ENCODE assay signal across 23 mouse cellular contexts in the genomic region with DNA sequence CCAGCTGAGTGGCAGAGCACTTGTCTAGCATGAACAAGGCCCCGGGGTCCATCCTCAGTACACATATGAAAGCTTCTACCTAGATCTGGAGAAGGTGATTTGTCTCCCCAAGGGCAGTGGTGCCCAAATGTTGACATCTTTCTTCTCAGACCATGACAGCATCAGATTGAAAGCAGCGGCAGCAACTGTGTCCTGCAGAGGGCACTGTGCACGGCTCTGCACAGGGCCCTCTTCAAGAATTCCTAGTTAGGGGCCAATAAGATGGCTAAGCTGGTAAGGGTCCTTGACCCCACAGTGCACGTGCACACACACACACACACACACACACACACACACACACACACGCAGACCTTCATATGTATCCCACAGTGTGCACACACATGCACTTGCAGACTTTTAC. TPM values are rescaled to one million over a fixed set of nuclear protein-coding genes. Genes with fewer than 3 reads are reported as not detected.
A peak's percentile ranks its signal among the peaks of the same experiment; 100 is the strongest.
DNase-seq lines count a peak whose midpoint lies in the region; ATAC-seq and TF ChIP-seq lines count a peak whose summit lies in the region.
"Had no signal": no experiment of that assay in that cellular context is flagged by ENCODE, and none has a peak within 500 bp of the region (broad histone marks: within the 10 kb centered on the region; RNA-seq: fewer than 3 reads in every experiment).

No protein-coding gene starts in this region.

- TF ChIP-seq EP300 in CH12.LX (IDR thresholded peaks at IDR 0.05; ENCODE audit: low read length), result no peak

- no peak overlapping the region for H3K27ac ChIP-seq in hindbrain, postnatal 0 days
- H3K27ac ChIP-seq in hindbrain, embryonic 11.5 days (ENCODE audit: low read depth, low read length), result no peak overlapping the region
- no peak overlapping the region for H3K27ac ChIP-seq in lung, embryonic 14.5 days (ENCODE audit: low read depth)
- H3K27ac ChIP-seq in CH12.LX (ENCODE audit: insufficient read depth, low read depth), result no peak overlapping the region
- H3K27ac ChIP-seq: forebrain, embryonic 13.5 days; hindbrain, embryonic 12.5 days; limb, embryonic 12.5 days; liver, embryonic 14.5 days; midbrain, embryonic 15.5 days; neural tube, embryonic 13.5 days had no signal

- no peak for TF ChIP-seq POLR2A in CH12.LX (IDR thresholded peaks at IDR 0.05; ENCODE audit: low read depth, low read length)

- H3K9ac ChIP-seq in hindbrain, postnatal 0 days (replicated peaks; ENCODE audit: low read length), result no peak overlapping the region
- H3K9ac ChIP-seq in hindbrain, embryonic 11.5 days (ENCODE audit: low read depth, low read length), result no peak overlapping the region
- H3K9ac ChIP-seq in lung, embryonic 14.5 days, result no peak overlapping the region
- H3K9ac ChIP-seq in CH12.LX (ENCODE audit: insufficient read depth, low read depth), result no peak overlapping the region
- H3K9ac ChIP-seq: forebrain, embryonic 13.5 days; heart, embryonic 12.5 days; hindbrain, embryonic 12.5 days; limb, embryonic 12.5 days; liver, embryonic 14.5 days; midbrain, embryonic 15.5 days; neural tube, embryonic 13.5 days had no signal

- H3K4me2 ChIP-seq in hindbrain, postnatal 0 days (ENCODE audit: low read depth, low read length), result no peak overlapping the region
- H3K4me2 ChIP-seq in hindbrain, embryonic 11.5 days (replicated peaks; ENCODE audit: low read depth, low read length), result no peak overlapping the region
- H3K4me2 ChIP-seq in lung, embryonic 14.5 days, result no peak overlapping the region
- no peak overlapping the region for H3K4me2 ChIP-seq in CH12.LX (ENCODE audit: insufficient read depth, low read depth, poor library complexity, severe bottlenecking)
- H3K4me2 ChIP-seq: forebrain, embryonic 13.5 days; heart, embryonic 12.5 days; hindbrain, embryonic 12.5 days; limb, embryonic 12.5 days; midbrain, embryonic 15.5 days; neural tube, embryonic 13.5 days had no signal

- H3K79me2 ChIP-seq in CH12.LX (replicated peaks; ENCODE audit: control insufficient read depth, extremely low read depth, insufficient read depth, poor library complexity, severe bottlenecking), result no peaks in the 10 kb centered on the region

- no peak overlapping the region for H3K4me3 ChIP-seq in hindbrain, postnatal 0 days (ENCODE audit: low read length)
- no peak overlapping the region for H3K4me3 ChIP-seq in hindbrain, embryonic 11.5 days (ENCODE audit: low read depth, low read length)
- H3K4me3 ChIP-seq in lung, embryonic 14.5 days (ENCODE audit: low read depth, low read length), result no peak overlapping the region
- no peak overlapping the region for H3K4me3 ChIP-seq in CH12.LX (replicated peaks in 1 of 3; ENCODE audit: low read depth in 2 of 3, low read length in 2 of 3, poor library complexity in 1 of 3)
- H3K4me3 ChIP-seq: forebrain, embryonic 13.5 days; heart, embryonic 12.5 days; hindbrain, embryonic 12.5 days; limb, embryonic 12.5 days; midbrain, embryonic 15.5 days; myocyte; neural tube, embryonic 13.5 days had no signal

- H3K27me3 ChIP-seq in hindbrain, postnatal 0 days (ENCODE audit: insufficient read depth, low read length), result no peaks in the 10 kb centered on the region; the same call in 1 of the 2 replicates
- H3K27me3 ChIP-seq in hindbrain, embryonic 11.5 days (ENCODE audit: control insufficient read depth, insufficient read depth, low read length), result no peaks in the 10 kb centered on the region
- no peaks in the 10 kb centered on the region for H3K27me3 ChIP-seq in lung, embryonic 14.5 days (ENCODE audit: insufficient read depth, low read length)
- peaks cover 93% of the 10 kb centered on the region for H3K27me3 ChIP-seq in CH12.LX (replicated peaks)

- WGBS in hindbrain, postnatal 0 days, result 78% methylated on average over 5 of the region's 5 CpGs
- WGBS in hindbrain, embryonic 11.5 days, result 81% methylated on average over 5 of the region's 5 CpGs
- 77% methylated on average over 5 of the region's 5 CpGs for WGBS in lung, embryonic 14.5 days

- DNase-seq in hindbrain, postnatal 0 days (ENCODE audit: low spot score), result no peak
- no peak for DNase-seq in hindbrain, embryonic 11.5 days (ENCODE audit: low spot score)
- DNase-seq in lung, embryonic 14.5 days, result no peak
- no peak for DNase-seq in lung, postnatal 4 days
- DNase-seq in CH12.LX (ENCODE audit: extremely low read depth), result no peak
- peak; percentile 28 for DNase-seq in R1 (ENCODE audit: low read depth, low spot score)
- DNase-seq in right cerebral cortex, postnatal 4 days, result no peak
- DNase-seq: adrenal gland, postnatal 25 days; cerebellum, adult 9-10 months; heart, postnatal 10 days; kidney, postnatal 36 days; retina, postnatal 1 day; right cerebral cortex, postnatal 25 days; thymus, adult 2 months; thymus, postnatal 4 days had no signal

- no peak for ATAC-seq in hindbrain, postnatal 0 days
- ATAC-seq in hindbrain, embryonic 11.5 days (ENCODE audit: low FRiP score), result no peak
- ATAC-seq in lung, embryonic 14.5 days (ENCODE audit: insufficient read depth), result no peak
- ATAC-seq: forebrain, embryonic 13.5 days; midbrain, embryonic 15.5 days had no signal

- dilution Hi-C loops in CH12.LX (cut with MboI; ENCODE audit: extremely low pct_ligation_motif_present, extremely low pct_unique_long_range_greater_than_20kb, low sequenced_read_pairs), result no loop called here

- in situ Hi-C loops in CH12.LX (cut with MboI; ENCODE audit: low pct_ligation_motif_present, low pct_unique_long_range_greater_than_20kb, low sequenced_read_pairs), result no loop called here

- peak; percentile 8 for TF ChIP-seq RAD21 in CH12.LX (IDR thresholded peaks at IDR 0.05; ENCODE audit: low read depth, low read length)

- TF ChIP-seq CTCF in hindbrain, postnatal 0 days (IDR thresholded peaks at IDR 0.05; ENCODE audit: low read depth), result peak; percentile 25; the same call in 1 of the 2 replicates
- TF ChIP-seq CTCF in lung, embryonic 14.5 days (IDR thresholded peaks at IDR 0.05; ENCODE audit: low read depth), result peak; percentile 9; the same call in 1 of the 2 replicates
- peak in 1 of 2 experiments; percentile 51; a peak in 2 of 4 replicates for TF ChIP-seq CTCF in CH12.LX (conservative IDR thresholded peaks at IDR 0.05 in 1 of 2, IDR thresholded peaks at IDR 0.05 in 1 of 2; ENCODE audit: low read depth in 2 of 2, low read length in 2 of 2)

- H3K36me3 ChIP-seq in hindbrain, postnatal 0 days (ENCODE audit: insufficient read depth, low read length), result no peaks in the 10 kb centered on the region
- H3K36me3 ChIP-seq in hindbrain, embryonic 11.5 days (ENCODE audit: control insufficient read depth, insufficient read depth, low read length), result no peaks in the 10 kb centered on the region
- no peaks in the 10 kb centered on the region; the same call in 1 of the 2 replicates for H3K36me3 ChIP-seq in lung, embryonic 14.5 days (ENCODE audit: insufficient read depth)
- no peaks in the 10 kb centered on the region for H3K36me3 ChIP-seq in CH12.LX (replicated peaks in 1 of 2; ENCODE audit: control insufficient read depth in 1 of 2, insufficient read depth in 1 of 2, low read length in 1 of 2)
- H3K36me3 ChIP-seq: heart, embryonic 12.5 days; hindbrain, embryonic 12.5 days; limb, embryonic 12.5 days; midbrain, embryonic 15.5 days; neural tube, embryonic 13.5 days had no signal

- no peaks in the 10 kb centered on the region for H3K9me3 ChIP-seq in hindbrain, postnatal 0 days (ENCODE audit: low read length)
- no peaks in the 10 kb centered on the region for H3K9me3 ChIP-seq in hindbrain, embryonic 11.5 days (ENCODE audit: control insufficient read depth, low read length)
- no peaks in the 10 kb centered on the region for H3K9me3 ChIP-seq in lung, embryonic 14.5 days (ENCODE audit: low read depth, low read length)
- H3K9me3 ChIP-seq in CH12.LX (replicated peaks; ENCODE audit: low read length), result no peaks in the 10 kb centered on the region
- H3K9me3 ChIP-seq: forebrain, embryonic 13.5 days; heart, embryonic 12.5 days; hindbrain, embryonic 12.5 days; limb, embryonic 12.5 days; midbrain, embryonic 15.5 days; neural tube, embryonic 13.5 days had no signal

- no peaks in the 10 kb centered on the region; the same call in 1 of the 2 replicates for H3K4me1 ChIP-seq in hindbrain, postnatal 0 days (ENCODE audit: insufficient read depth, low read length)
- no peaks in the 10 kb centered on the region for H3K4me1 ChIP-seq in hindbrain, embryonic 11.5 days (replicated peaks; ENCODE audit: control insufficient read depth, insufficient read depth, low read length)
- H3K4me1 ChIP-seq in lung, embryonic 14.5 days (ENCODE audit: insufficient read depth), result peaks cover 41% of the 10 kb centered on the region
- no peaks in the 10 kb centered on the region for H3K4me1 ChIP-seq in CH12.LX (ENCODE audit: control insufficient read depth in 1 of 2, insufficient read depth in 2 of 2)
- H3K4me1 ChIP-seq: forebrain, embryonic 13.5 days; midbrain, embryonic 15.5 days had no signal

TF ChIP-seq in CH12.LX, 34 proteins besides CTCF, POLR2A, EP300 and RAD21:
- TF ChIP-seq MXI1 (IDR thresholded peaks at IDR 0.05; ENCODE audit: low read depth, low read length) (no peak), TBP (conservative IDR thresholded peaks at IDR 0.05; ENCODE audit: low read depth, low read length) (no peak), HCFC1 (IDR thresholded peaks at IDR 0.05; ENCODE audit: low read depth, low read length) (no peak), SMC3 (IDR thresholded peaks at IDR 0.05; ENCODE audit: low read depth, low read length) (peak; percentile 40)

RNA-seq across cellular contexts. Expression of a gene that starts 9.4 kb away (rescaled TPM):
- 3.4 and 3.5 TPM in 2 replicates for total RNA-seq in hindbrain, postnatal 0 days (2014; rRNA removed)
- polyA plus RNA-seq in hindbrain, postnatal 0 days (2015; fragmentation: Nextera tagmentation; extraction: Ambion mirVana), result 3.2 and 3.5 TPM in 2 replicates
- 2.0 and 2.2 TPM in 2 replicates for polyA plus RNA-seq in hindbrain, embryonic 11.5 days (2014; fragmentation: Nextera tagmentation; extraction: Ambion mirVana)
- polyA plus RNA-seq in lung, embryonic 14.5 days (2014; fragmentation: Nextera tagmentation; extraction: Ambion mirVana), result 18.6 and 19.3 TPM in 2 replicates
- total RNA-seq in CH12.LX (2012; rRNA removed), result 0.29 and 0.59 TPM in 2 replicates
- 0.08 and 0.27 TPM in 2 replicates for total RNA-seq in CH12.LX (2014; rRNA removed)
- 1.5 and 2.0 TPM in 2 replicates for polyA plus RNA-seq in CH12.LX (2012; ENCODE audit: insufficient read length, low read depth)

RNA-seq across cellular contexts. Expression of a gene that starts 39.2 kb away (rescaled TPM):
- 150 and 163 TPM in 2 replicates for total RNA-seq in hindbrain, postnatal 0 days (2014; rRNA removed)
- 40.7 and 41.2 TPM in 2 replicates for polyA plus RNA-seq in hindbrain, postnatal 0 days (2015; fragmentation: Nextera tagmentation; extraction: Ambion mirVana)
- 24.1 and 28.9 TPM in 2 replicates for polyA plus RNA-seq in hindbrain, embryonic 11.5 days (2014; fragmentation: Nextera tagmentation; extraction: Ambion mirVana)
- polyA plus RNA-seq in lung, embryonic 14.5 days (2014; fragmentation: Nextera tagmentation; extraction: Ambion mirVana), result 59.2 and 63.9 TPM in 2 replicates
- 50.3 and 50.4 TPM in 2 replicates for total RNA-seq in CH12.LX (2012; rRNA removed)
- total RNA-seq in CH12.LX (2014; rRNA removed), result 32.3 and 38.6 TPM in 2 replicates
- 53.9 and 60.2 TPM in 2 replicates for polyA plus RNA-seq in CH12.LX (2012; ENCODE audit: insufficient read length, low read depth)
